Mouse (Mus musculus): ENCODE data around the gene Cdk19. TPM values are rescaled to one million over a fixed set of nuclear protein-coding genes. Genes with fewer than 3 reads are reported as not detected.

Cdk19 gene
- polyA plus RNA-seq, 1 experiment from 2014 or later, result 2.6 TPM

DNA sequence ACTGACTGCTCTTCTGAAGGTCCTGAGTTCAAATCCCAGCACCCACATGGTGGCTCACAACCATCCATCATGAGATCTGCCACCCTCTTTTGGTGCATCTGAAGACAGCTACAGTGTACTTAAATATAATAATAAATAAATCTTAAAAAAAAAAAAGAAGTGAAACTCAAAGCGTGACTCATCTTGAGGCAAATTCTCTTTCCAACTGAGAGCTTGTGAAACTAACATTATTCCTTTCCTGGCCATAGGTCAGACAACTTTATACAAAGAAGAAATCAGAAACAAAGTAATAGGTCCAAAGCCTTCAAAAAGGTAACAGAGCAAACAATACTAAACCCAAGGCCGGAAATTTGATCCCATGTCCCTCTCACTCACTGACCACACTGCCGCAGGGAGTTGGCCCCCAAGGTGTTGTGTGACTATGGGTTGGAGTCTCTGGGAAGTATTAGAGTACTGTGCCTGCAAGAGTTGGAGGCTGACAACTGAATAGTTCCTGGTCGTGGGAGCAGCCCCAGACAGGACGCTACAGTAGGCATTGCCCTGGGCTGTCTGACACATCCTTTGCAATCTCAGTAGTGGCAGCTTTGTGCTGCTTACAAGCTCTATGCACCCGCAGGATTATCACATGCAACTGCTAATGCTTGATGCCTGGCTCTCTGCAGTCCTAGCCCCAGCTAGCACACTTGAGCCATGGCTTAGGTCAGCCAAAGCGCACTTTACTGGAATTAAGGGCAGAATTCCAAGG is 22.4 kb upstream of the Cdk19 start:
- DNase-seq, result no peak
- Histone ChIP-seq H3K4me1 (replicated peaks) (peaks cover 3% of the 10 kb centered on the region; the same call in 1 of the 2 replicates), H3K27me3 (no peaks in the 10 kb centered on the region), H3K4me3 (replicated peaks) (no peak overlapping the region), H3K27ac (no peak overlapping the region), H3K36me3 (no peaks in the 10 kb centered on the region), H3K9ac (no peak overlapping the region), H3K4me2 (no peak overlapping the region), H3K9me3 (replicated peaks) (no peaks in the 10 kb centered on the region)
- ATAC-seq (ENCODE audit: low read depth), result no peak
- 59% methylated on average over 7 of the region's 7 CpGs for WGBS (ENCODE audit: insufficient replicate concordance)

DNA sequence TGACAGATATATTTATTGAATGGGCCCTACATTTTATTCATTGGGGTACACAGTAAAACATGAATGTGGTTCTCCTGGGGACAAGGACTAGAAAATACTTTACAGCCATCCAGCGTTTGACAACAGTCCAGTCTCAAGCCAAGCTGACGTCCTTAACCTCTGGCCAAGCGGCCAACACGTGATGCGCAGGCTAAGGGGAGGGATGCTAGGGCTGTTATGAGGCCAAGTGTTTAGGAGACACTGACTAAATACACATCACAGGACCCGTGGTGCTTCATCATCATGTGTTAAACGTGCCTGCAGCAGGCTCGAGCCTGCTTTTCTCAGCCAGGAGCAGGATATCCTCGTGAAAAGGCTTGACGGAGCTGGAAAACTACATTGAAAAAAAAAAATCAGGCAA is 19.1 kb upstream of the Cdk19 start:
- H3K9ac ChIP-seq, result no peak overlapping the region
- WGBS (ENCODE audit: insufficient replicate concordance), result 81% methylated on average over 10 of the region's 10 CpGs
- no peaks in the 10 kb centered on the region for H3K9me3 ChIP-seq (replicated peaks)
- DNase-seq (no peak), ATAC-seq (ENCODE audit: low read depth) (no peak)
- H3K27ac ChIP-seq, result no peak overlapping the region
- no peaks in the 10 kb centered on the region for H3K36me3 ChIP-seq
- H3K27me3 ChIP-seq, result no peaks in the 10 kb centered on the region
- H3K4me1 ChIP-seq (replicated peaks), result peaks cover 3% of the 10 kb centered on the region; the same call in 1 of the 2 replicates
- H3K4me3 ChIP-seq (replicated peaks), result no peak overlapping the region
- H3K4me2 ChIP-seq, result no peak overlapping the region

DNA sequence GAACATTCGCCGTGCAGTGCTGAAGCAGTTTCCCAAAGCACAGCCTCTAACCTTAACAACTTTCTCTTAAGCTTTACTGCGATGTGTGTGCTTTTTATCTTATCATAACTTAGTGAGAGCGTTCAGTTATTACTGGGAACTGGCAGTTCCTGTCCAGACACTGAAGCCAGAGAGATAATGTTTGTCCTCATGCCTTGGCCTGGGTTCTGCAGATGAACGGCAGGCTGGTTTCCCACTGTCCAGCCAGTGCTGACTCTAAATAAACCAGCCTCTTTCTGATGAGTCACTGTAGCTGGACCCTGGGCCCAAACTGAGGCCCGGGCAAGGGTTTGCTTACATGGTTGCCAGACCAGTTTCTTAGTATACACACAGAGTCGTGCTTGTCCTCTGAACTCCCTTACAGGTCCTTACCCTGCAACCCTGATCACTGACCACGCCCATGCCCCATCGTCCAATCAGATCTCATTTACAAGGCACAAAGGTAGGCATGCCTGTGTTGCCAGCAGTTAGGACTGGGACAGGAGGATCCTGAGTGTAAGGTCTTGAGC is 11.3 kb upstream of the Cdk19 start:
- H3K27ac ChIP-seq, result peak overlapping the region; percentile 94
- H3K36me3 ChIP-seq, result no peaks in the 10 kb centered on the region
- peak; percentile 95 for ATAC-seq (ENCODE audit: low read depth)
- peak overlapping the region; percentile 22 for H3K9ac ChIP-seq
- no peaks in the 10 kb centered on the region for H3K9me3 ChIP-seq (replicated peaks)
- 14% methylated on average over 9 of the region's 9 CpGs for WGBS (ENCODE audit: insufficient replicate concordance)
- H3K27me3 ChIP-seq, result no peaks in the 10 kb centered on the region
- H3K4me1 ChIP-seq (replicated peaks), result peaks cover 34% of the 10 kb centered on the region
- H3K4me2 ChIP-seq, result peak overlapping the region; percentile 49
- peak; percentile 81 for DNase-seq
- H3K4me3 ChIP-seq (replicated peaks), result peak overlapping the region; percentile 5

- Histone ChIP-seq H3K36me3 (no peaks in the 10 kb centered on the region), H3K4me1 (replicated peaks) (peaks cover 34% of the 10 kb centered on the region), H3K27me3 (no peaks in the 10 kb centered on the region), H3K27ac (no peak overlapping the region), H3K4me2 (no peak overlapping the region), H3K9ac (no peak overlapping the region), H3K4me3 (replicated peaks) (no peak overlapping the region), H3K9me3 (replicated peaks) (no peaks in the 10 kb centered on the region)
- WGBS (ENCODE audit: insufficient replicate concordance), result 76% methylated on average over 1 of the region's 1 CpGs
- DNase-seq (no peak), ATAC-seq (ENCODE audit: low read depth) (no peak)
These were observed 9.1 kb upstream of the Cdk19 start for GRCm38 (mm10) chr10:40330262-40330661.

DNA sequence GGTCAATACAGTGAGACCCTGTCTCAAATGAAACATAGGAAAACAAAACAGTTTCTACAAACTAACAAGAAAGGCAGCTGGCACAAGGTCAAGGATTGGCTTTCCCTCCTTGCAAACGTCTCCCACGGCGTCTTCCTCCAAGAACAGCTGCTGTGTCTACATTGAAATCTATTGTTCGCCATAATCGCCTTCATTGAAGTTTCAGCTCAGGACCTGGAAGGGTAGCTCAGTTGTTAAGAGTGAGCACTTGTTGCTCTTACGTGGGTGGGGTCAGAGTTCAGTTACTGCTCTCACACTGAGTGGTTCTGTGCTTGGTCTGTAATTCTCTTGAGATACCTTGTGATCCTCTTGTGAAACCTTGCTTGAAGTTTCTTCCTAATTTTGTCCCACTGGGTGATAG is 6.5 kb upstream of the Cdk19 start:
- Histone ChIP-seq H3K36me3 (no peaks in the 10 kb centered on the region), H3K4me3 (replicated peaks) (no peak overlapping the region), H3K9ac (no peak overlapping the region), H3K9me3 (replicated peaks) (no peaks in the 10 kb centered on the region), H3K27ac (no peak overlapping the region), H3K4me2 (no peak overlapping the region), H3K27me3 (no peaks in the 10 kb centered on the region), H3K4me1 (replicated peaks) (peaks cover 15% of the 10 kb centered on the region)
- 80% methylated on average over 6 of the region's 6 CpGs for WGBS (ENCODE audit: insufficient replicate concordance)
- DNase-seq (no peak), ATAC-seq (ENCODE audit: low read depth) (no peak)

- peaks cover 1% of the 10 kb centered on the region for H3K4me1 ChIP-seq (replicated peaks)
- DNase-seq (no peak), ATAC-seq (ENCODE audit: low read depth) (no peak)
- H3K9ac ChIP-seq, result no peak overlapping the region
- H3K36me3 ChIP-seq, result no peaks in the 10 kb centered on the region
- H3K4me3 ChIP-seq (replicated peaks), result no peak overlapping the region
- no peak overlapping the region for H3K27ac ChIP-seq
- H3K9me3 ChIP-seq (replicated peaks), result no peaks in the 10 kb centered on the region
- H3K27me3 ChIP-seq, result no peaks in the 10 kb centered on the region
- H3K4me2 ChIP-seq, result no peak overlapping the region
- WGBS (ENCODE audit: insufficient replicate concordance), result 36% methylated on average over 4 of the region's 4 CpGs
These were observed 2.7 kb downstream of the Cdk19 start for GRCm38 (mm10) chr10:40342036-40342435.

GRCm38 (mm10) chr10:40346776-40347403 is 7.5 kb downstream of the Cdk19 start:
- WGBS (ENCODE audit: insufficient replicate concordance), result 71% methylated on average over 3 of the region's 3 CpGs
- H3K27ac ChIP-seq, result peak overlapping the region; percentile 100

DNA sequence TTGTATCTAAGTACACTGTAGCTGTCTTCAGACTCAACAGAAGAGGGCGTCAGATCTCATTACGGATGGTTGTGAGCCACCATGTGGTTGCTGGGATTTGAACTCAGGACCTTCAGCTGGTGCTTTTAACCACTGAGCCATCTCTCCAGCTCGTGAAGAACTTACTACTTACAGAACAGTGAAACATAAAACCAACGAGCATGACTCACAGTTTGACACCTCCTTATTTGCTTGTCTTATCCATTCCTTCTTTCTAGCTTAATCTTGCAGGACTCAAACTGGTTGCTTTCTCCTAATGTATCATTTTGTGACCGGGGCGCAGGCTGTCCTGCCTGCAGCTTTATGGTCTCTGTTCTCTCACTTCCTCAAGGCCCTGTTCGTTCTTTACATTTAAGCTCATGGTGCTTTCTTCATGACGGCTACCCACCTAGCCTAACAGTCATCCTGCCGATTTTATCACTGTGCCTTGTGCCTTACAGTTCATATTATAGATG is 8.1 kb downstream of the Cdk19 start:
- Histone ChIP-seq H3K9ac (peak overlapping the region; percentile 75), H3K9me3 (replicated peaks) (no peaks in the 10 kb centered on the region), H3K4me2 (peak overlapping the region; percentile 95), H3K36me3 (no peaks in the 10 kb centered on the region), H3K27ac (peak overlapping the region; percentile 100), H3K4me3 (replicated peaks) (peak overlapping the region; percentile 95), H3K4me1 (replicated peaks) (peaks cover 27% of the 10 kb centered on the region), H3K27me3 (no peaks in the 10 kb centered on the region)
- ATAC-seq (ENCODE audit: low read depth) (no peak), DNase-seq (no peak)
- 54% methylated on average over 9 of the region's 9 CpGs for WGBS (ENCODE audit: insufficient replicate concordance)

More at GRCm38 (mm10) chr10:40346776-40347403, 7.5 kb downstream of the Cdk19 start:
- H3K4me1 ChIP-seq (replicated peaks), result peaks cover 27% of the 10 kb centered on the region
- H3K4me2 ChIP-seq, result peak overlapping the region; percentile 95
- H3K27me3 ChIP-seq, result no peaks in the 10 kb centered on the region
- H3K9me3 ChIP-seq (replicated peaks), result no peaks in the 10 kb centered on the region
- no peak overlapping the region for H3K9ac ChIP-seq
- ATAC-seq (ENCODE audit: low read depth) (no peak), DNase-seq (no peak)
- no peaks in the 10 kb centered on the region for H3K36me3 ChIP-seq
- H3K4me3 ChIP-seq (replicated peaks), result no peak overlapping the region

- ATAC-seq (ENCODE audit: low read depth) (peak; percentile 96), DNase-seq (peak; percentile 97)
- Histone ChIP-seq H3K9ac (peak overlapping the region; percentile 95), H3K27ac (peak overlapping the region; percentile 100), H3K4me1 (replicated peaks) (peaks cover 27% of the 10 kb centered on the region), H3K27me3 (no peaks in the 10 kb centered on the region), H3K4me3 (replicated peaks) (peak overlapping the region; percentile 95), H3K9me3 (replicated peaks) (no peaks in the 10 kb centered on the region), H3K4me2 (peak overlapping the region; percentile 95), H3K36me3 (no peaks in the 10 kb centered on the region)
- under 1% methylated on average over 76 of the region's 76 CpGs for WGBS (ENCODE audit: insufficient replicate concordance)
These were observed 9.5 kb downstream of the Cdk19 start for GRCm38 (mm10) chr10:40348566-40349536.

- H3K9me3 ChIP-seq (replicated peaks), result no peaks in the 10 kb centered on the region
- H3K27me3 ChIP-seq, result no peaks in the 10 kb centered on the region
- DNase-seq (peak; percentile 44), ATAC-seq (ENCODE audit: low read depth) (peak; percentile 1; the same call in 1 of the 2 replicates)
- H3K4me3 ChIP-seq (replicated peaks), result peak overlapping the region; percentile 95
- H3K36me3 ChIP-seq, result no peaks in the 10 kb centered on the region
- peak overlapping the region; percentile 95 for H3K9ac ChIP-seq
- peak overlapping the region; percentile 95 for H3K4me2 ChIP-seq
- peak overlapping the region; percentile 100 for H3K27ac ChIP-seq
- peaks cover 27% of the 10 kb centered on the region for H3K4me1 ChIP-seq (replicated peaks)
- WGBS (ENCODE audit: insufficient replicate concordance), result under 1% methylated on average over 53 of the region's 62 CpGs
These were observed 10.3 kb downstream of the Cdk19 start for GRCm38 (mm10) chr10:40349631-40350177.

Data from liver, embryonic 13.5 days (tissue).